Mouse (Mus musculus) olfactory bulb, adult 2 months (tissue): ENCODE measurements around the gene Abcc3.

Source experiments
- CTCF ChIP-seq: fragments of 200-500 bp; IDR thresholded peaks from 2 replicates; pipeline ENCODE4 v1.5.1; 2012; ENCODE audit warnings: low read depth, mild to moderate bottlenecking, low read length, moderate library complexity; ENCODE audit not compliant: insufficient read depth
- POLR2A ChIP-seq: fragments of 200-500 bp; IDR thresholded peaks from 2 replicates; pipeline ENCODE4 v1.6.1; 2012; ENCODE audit warnings: mild to moderate bottlenecking, low read depth, low read length, moderate library complexity; ENCODE audit not compliant: insufficient read depth

DNA sequence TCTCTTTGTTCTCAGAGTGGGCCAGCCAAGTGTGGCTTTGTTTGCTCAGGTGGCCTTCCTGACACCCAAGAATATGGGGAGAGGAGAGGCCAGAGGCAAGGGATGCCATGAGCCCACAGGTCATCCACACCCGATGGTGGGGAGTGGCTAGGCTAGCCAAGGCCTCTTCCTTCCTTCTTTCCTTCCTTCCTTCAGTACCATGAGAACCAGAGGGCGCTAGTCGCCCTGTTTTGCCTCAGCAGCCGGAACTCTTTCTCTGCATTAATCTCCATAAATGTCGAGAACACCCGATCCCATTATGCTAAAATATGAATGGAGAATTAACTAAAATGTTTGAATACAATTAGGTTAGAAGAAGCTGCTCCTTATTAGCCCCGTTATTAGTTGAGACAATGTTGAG is 27.5 kb upstream of the Abcc3 start:
- TF ChIP-seq POLR2A (no peak), CTCF (no peak)
